Mouse (Mus musculus) megakaryocyte-erythroid progenitor cell, adult 5 weeks (primary cell): ENCODE results near the gene Sbno2. TPM values are rescaled to one million over a fixed set of nuclear protein-coding genes. Genes with fewer than 3 reads are reported as not detected.

ENCODE experiments used
- polyA plus RNA-seq: library from polyadenylated mRNA; stranded (reverse); fragments of >175 nt; gene quantifications from 2 replicates; pipeline ENCODE4 v1.2.3, GENCODE M21; 2012

Sbno2 gene
- 77.6 and 78.0 TPM in 2 replicates for polyA plus RNA-seq

GRCm38 (mm10) chr10:80105460-80105859 is at the start of gene Sbno2:
Gene Sbno2, minus strand, starts transcription at chr10:80105571.

GRCm38 (mm10) chr10:80147719-80148601 is 42.6 kb upstream of the Sbno2 start, which contains the start of gene Midn:
Gene Midn, plus strand, starts transcription at chr10:80148272.

GRCm38 (mm10) chr10:80140666-80141035 is 35.3 kb upstream of the Sbno2 start, which contains the start of gene Cbarp:
Gene Cbarp, minus strand, starts transcription at chr10:80140835.

GRCm38 (mm10) chr10:80138553-80139438 is 33.4 kb upstream of the Sbno2 start, which contains the start of gene Atp5d:
Gene Atp5d, plus strand, starts transcription at chr10:80138632.

GRCm38 (mm10) chr10:80115290-80115943 is 10.0 kb upstream of the Sbno2 start, which contains the start of gene Stk11:
Gene Stk11, plus strand, starts transcription at chr10:80115803.

GRCm38 (mm10) chr10:80047041-80047565 is 58.3 kb downstream of the Sbno2 start, which contains the start of gene Gpx4:
Gene Gpx4, plus strand, starts transcription at chr10:80047166.

GRCm38 (mm10) chr10:80039559-80039979 is 65.8 kb downstream of the Sbno2 start, which contains the start of gene Polr2e:
Gene Polr2e, minus strand, starts transcription at chr10:80039795.

GRCm38 (mm10) chr10:80016511-80016910 is 88.9 kb downstream of the Sbno2 start, which contains the start of gene Arhgap45:
Gene Arhgap45, plus strand, starts transcription at chr10:80016653.

Other genes starting within 250 kb of the Sbno2 start
- 5,178 and 10,445 TPM in 2 replicates for gene Prtn3, start 231.1 kb downstream of the Sbno2 start, polyA plus RNA-seq
- 288 and 339 TPM in 2 replicates for gene Plppr3, start 230.9 kb downstream of the Sbno2 start, polyA plus RNA-seq
- 4,000 and 7,851 TPM in 2 replicates for gene Elane, start 219.3 kb downstream of the Sbno2 start, polyA plus RNA-seq
- 0.94 and 1.3 TPM in 2 replicates for gene Cfd, start 214.7 kb downstream of the Sbno2 start, polyA plus RNA-seq
- gene Med16, start 196.6 kb downstream of the Sbno2 start, polyA plus RNA-seq: 69.1 and 76.6 TPM in 2 replicates
- gene Gm26602, start 194.7 kb downstream of the Sbno2 start, polyA plus RNA-seq: 2.1 TPM in 1 of 2 replicates, not detected in the other
- 0.41 and 0.64 TPM in 2 replicates for gene Kiss1r, start 188.6 kb downstream of the Sbno2 start, polyA plus RNA-seq
- gene R3hdm4, start 184.4 kb downstream of the Sbno2 start, polyA plus RNA-seq: 230 and 265 TPM in 2 replicates
- gene Arid3a, start 178.5 kb downstream of the Sbno2 start, polyA plus RNA-seq: 94.7 and 145 TPM in 2 replicates
- gene Wdr18, start 145.4 kb downstream of the Sbno2 start, polyA plus RNA-seq: 54.4 and 61.7 TPM in 2 replicates
- 0.09 and 0.12 TPM in 2 replicates for gene Grin3b, start 134.9 kb downstream of the Sbno2 start, polyA plus RNA-seq
- gene Tmem259, start 121.2 kb downstream of the Sbno2 start, polyA plus RNA-seq: 378 and 414 TPM in 2 replicates
- gene Cnn2, start 117.0 kb downstream of the Sbno2 start, polyA plus RNA-seq: 245 and 295 TPM in 2 replicates
- gene Abca7, start 109.1 kb downstream of the Sbno2 start, polyA plus RNA-seq: 54.4 and 60.8 TPM in 2 replicates
- 397 and 427 TPM in 2 replicates for gene Arhgap45, start 88.9 kb downstream of the Sbno2 start, polyA plus RNA-seq
- gene Polr2e, start 65.8 kb downstream of the Sbno2 start, polyA plus RNA-seq: 217 and 273 TPM in 2 replicates
- gene Gpx4, start 58.4 kb downstream of the Sbno2 start, polyA plus RNA-seq: 1,103 and 1,136 TPM in 2 replicates
- 176 and 185 TPM in 2 replicates for gene Stk11, start 10.2 kb upstream of the Sbno2 start, polyA plus RNA-seq
- 1,245 and 1,266 TPM in 2 replicates for gene Atp5d, start 33.1 kb upstream of the Sbno2 start, polyA plus RNA-seq
- gene Cbarp, start 35.3 kb upstream of the Sbno2 start, polyA plus RNA-seq: 32.3 and 53.4 TPM in 2 replicates
- 312 and 336 TPM in 2 replicates for gene Midn, start 42.7 kb upstream of the Sbno2 start, polyA plus RNA-seq
- 43.7 and 63.7 TPM in 2 replicates for gene Cirbp, start 60.4 kb upstream of the Sbno2 start, polyA plus RNA-seq
- 9.2 and 11.3 TPM in 2 replicates for gene 1600002K03Rik, start 67.4 kb upstream of the Sbno2 start, polyA plus RNA-seq
- gene Efna2, start 73.9 kb upstream of the Sbno2 start, polyA plus RNA-seq: 1.1 and 2.4 TPM in 2 replicates
- 29.1 and 31.3 TPM in 2 replicates for gene Mum1, start 120.9 kb upstream of the Sbno2 start, polyA plus RNA-seq
- 178 and 185 TPM in 2 replicates for gene Ndufs7, start 143.6 kb upstream of the Sbno2 start, polyA plus RNA-seq
- gene Gamt, start 155.4 kb upstream of the Sbno2 start, polyA plus RNA-seq: 5.0 and 5.2 TPM in 2 replicates
- 594 and 636 TPM in 2 replicates for gene Dazap1, start 155.9 kb upstream of the Sbno2 start, polyA plus RNA-seq
- gene Rps15, start 186.9 kb upstream of the Sbno2 start, polyA plus RNA-seq: 9,463 and 9,670 TPM in 2 replicates
- gene Apc2, start 190.4 kb upstream of the Sbno2 start, polyA plus RNA-seq: 0.43 and 0.77 TPM in 2 replicates
- 74.9 and 88.4 TPM in 2 replicates for gene 2310011J03Rik, start 215.0 kb upstream of the Sbno2 start, polyA plus RNA-seq
- 18.0 and 23.1 TPM in 2 replicates for gene Pcsk4, start 223.9 kb upstream of the Sbno2 start, polyA plus RNA-seq
- 13.1 and 18.3 TPM in 2 replicates for gene Reep6, start 224.4 kb upstream of the Sbno2 start, polyA plus RNA-seq
- gene Adamtsl5, start 242.8 kb upstream of the Sbno2 start, polyA plus RNA-seq: 7.0 and 10.4 TPM in 2 replicates